Mouse (Mus musculus) G1E (cell line): ENCODE results near the gene Plcb4. TPM values are rescaled to one million over a fixed set of nuclear protein-coding genes. Genes with fewer than 3 reads are reported as not detected.

Experiments used
- ATAC-seq: 2 replicates; pipeline ENCODE4 v1.8.0; 2016; ENCODE audit warnings: mild to moderate bottlenecking; ENCODE audit not compliant: insufficient number of reproducible peaks, poor library complexity, low FRiP score, severe bottlenecking; ENCODE audit errors: extremely low read depth
- DNase-seq: peaks from one replicate; pipeline ENCODE4 v3.0.0; 2012; ENCODE audit warnings: low spot score
- H3K27me3 ChIP-seq: 2 replicates; pipeline ENCODE4 v1.6.1; 2012; ENCODE audit warnings: mild to moderate bottlenecking, low read length, inconsistent platforms; ENCODE audit not compliant: insufficient read depth
- H3K36me3 ChIP-seq: replicated peaks from 2 replicates; pipeline ENCODE3; 2012; ENCODE audit warnings: mild to moderate bottlenecking, inconsistent platforms
- H3K4me1 ChIP-seq: 2 replicates; pipeline ENCODE4 v1.6.1; 2012; ENCODE audit warnings: low read depth, low read length, inconsistent platforms, mixed read lengths; ENCODE audit not compliant: insufficient read depth
- H3K4me3 ChIP-seq: 2 replicates; pipeline ENCODE4 v1.5.1; 2012; ENCODE audit warnings: low read depth, mild to moderate bottlenecking, inconsistent platforms, low read length, moderate library complexity, mixed read lengths
- H3K9me3 ChIP-seq: replicated peaks from 2 replicates; pipeline ENCODE4 v1.6.1; 2012; ENCODE audit warnings: inconsistent platforms
- CTCF ChIP-seq: IDR thresholded peaks from 2 replicates; pipeline ENCODE4 v1.5.1; 2012; ENCODE audit warnings: low read depth, low read length, inconsistent platforms, mixed read lengths
- GATA1 ChIP-seq: IDR thresholded peaks from 2 replicates; pipeline ENCODE4 v1.6.1; 2012; ENCODE audit warnings: borderline replicate concordance, low read length, inconsistent platforms, mixed read lengths
- GATA2 ChIP-seq: IDR thresholded peaks from 2 replicates; pipeline ENCODE4 v1.6.1; 2012; ENCODE audit warnings: low read depth, low read length, inconsistent platforms, borderline replicate concordance
- POLR2AphosphoS5 ChIP-seq: IDR thresholded peaks from 2 replicates; pipeline ENCODE4 v1.6.1; 2012; ENCODE audit warnings: low read depth, low read length, inconsistent platforms; ENCODE audit not compliant: insufficient replicate concordance
- TAL1 ChIP-seq: conservative IDR thresholded peaks from 2 replicates; pipeline ENCODE4 v1.6.1; 2012; ENCODE audit warnings: low read depth, low read length, inconsistent platforms, mixed read lengths
- polyA plus RNA-seq: library from polyadenylated mRNA; stranded (reverse); fragments of >175 nt; gene quantifications from 2 replicates; pipeline ENCODE4 v1.2.3, GENCODE M21; 2012
- total RNA-seq, 2 experiments: library from RNA; stranded (forward) in 1 of 2; stranded (reverse) in 1 of 2; fragments of 200-1000 nt in 1 of 2; fragments of >200 nt in 1 of 2; fragmentation: Nextera tagmentation in 1 of 2; gene quantifications; 2 replicates each; pipeline ENCODE4 v1.2.3; 2014 to 2017

The Plcb4 gene
- not detected in 2 replicates for total RNA-seq (2014; fragmentation: Nextera tagmentation)
- total RNA-seq (2017), result 0.23 and 0.27 TPM in 2 replicates
- polyA plus RNA-seq, result not detected in 2 replicates

DNA sequence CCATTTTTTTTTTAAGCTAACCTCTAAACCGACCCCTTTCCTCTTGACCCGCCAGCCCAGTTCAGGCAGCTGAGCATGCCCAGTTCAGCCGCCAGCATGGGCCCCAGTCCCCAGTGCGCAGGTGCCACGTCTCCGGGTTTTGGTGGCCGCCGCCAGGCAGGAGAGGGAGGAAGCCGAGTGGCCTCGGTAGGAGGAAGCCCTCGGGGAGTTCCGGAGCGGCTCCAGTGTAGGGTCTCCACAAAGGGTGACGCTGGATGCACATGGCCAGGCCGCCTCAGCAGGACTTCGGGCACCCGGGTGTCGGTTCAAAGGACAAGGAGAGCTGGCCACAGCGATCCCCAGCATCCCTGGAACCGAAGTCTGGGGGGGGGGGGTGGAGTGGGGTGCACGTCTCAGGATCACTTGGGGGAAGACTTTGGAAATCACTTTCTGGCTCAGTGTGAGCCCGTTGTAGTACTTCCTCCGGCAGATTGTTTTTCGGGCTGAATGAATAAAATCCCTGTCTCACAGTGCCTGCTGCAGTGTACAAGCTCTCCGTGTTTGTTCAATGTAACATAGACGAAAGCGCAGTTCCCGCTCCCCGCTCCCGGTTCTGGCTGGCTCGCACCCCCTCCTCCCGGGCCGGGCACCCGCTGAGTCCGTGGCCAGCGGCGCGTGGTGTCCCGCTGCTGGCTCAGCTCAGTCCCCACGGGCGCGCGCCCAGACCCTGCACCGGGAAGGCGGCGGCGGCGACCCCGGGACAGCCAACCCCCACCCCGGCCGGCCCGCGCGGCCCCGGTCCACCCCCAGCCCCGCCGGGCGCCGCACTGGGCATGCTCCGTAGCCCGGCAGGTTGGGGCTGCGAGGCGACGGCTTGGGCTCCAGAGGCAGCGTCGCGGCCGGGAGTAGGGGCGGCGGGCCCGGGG, at the start of gene Plcb4:
Gene Plcb4 (plus strand): TSS at position 526 of the 905 bp plus-strand sequence.
- H3K4me3 ChIP-seq, result no peak within 1 kb of the TSS; the same call in 1 of the 2 replicates
- DNase-seq, result no peak
- ATAC-seq, result no peak

DNA sequence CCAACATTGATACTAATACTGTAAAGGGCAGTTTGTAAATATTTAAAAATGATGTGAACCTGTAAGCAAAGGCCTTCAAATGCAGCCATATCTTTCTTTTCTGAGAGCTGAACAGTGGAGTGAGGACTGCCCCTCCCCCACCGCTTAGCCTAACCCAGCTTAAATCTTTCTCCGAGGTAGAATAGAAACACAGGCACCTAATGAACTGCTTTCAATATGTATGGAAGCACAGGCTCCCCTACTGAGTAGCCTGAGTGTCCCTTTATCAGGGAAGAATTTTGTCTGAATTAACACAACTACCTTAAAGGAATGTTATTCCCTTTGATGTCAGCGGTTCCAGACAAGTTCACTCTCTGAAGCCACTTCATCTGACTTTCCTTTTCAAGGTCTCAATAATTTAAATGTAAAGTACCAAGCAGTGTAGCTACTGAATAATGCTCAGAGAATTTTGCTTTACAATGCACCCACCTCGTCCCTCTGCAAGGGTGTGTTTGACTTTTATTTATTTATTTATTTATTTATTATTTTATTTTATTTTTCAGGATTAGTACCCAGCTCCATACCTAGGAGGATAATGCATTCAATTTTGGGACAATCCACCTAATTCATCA, 44.1 kb upstream of the Plcb4 start:
- ATAC-seq (no peak), DNase-seq (no peak)
- TF ChIP-seq GATA2 (no peak), TAL1 (no peak), POLR2AphosphoS5 (no peak), CTCF (no peak), GATA1 (no peak)
- Histone ChIP-seq H3K27me3 (no peaks in the 10 kb centered on the region), H3K4me3 (no peak overlapping the region), H3K36me3 (no peaks in the 10 kb centered on the region), H3K9me3 (peaks cover 19% of the 10 kb centered on the region), H3K4me1 (no peaks in the 10 kb centered on the region)

More for the DNA sequence above, at the start of gene Plcb4:
- Histone ChIP-seq H3K27me3 (no peaks in the 10 kb centered on the region), H3K36me3 (no peaks in the 10 kb centered on the region), H3K9me3 (peaks cover 42% of the 10 kb centered on the region), H3K4me1 (no peaks in the 10 kb centered on the region)
- TF ChIP-seq TAL1 (no peak), POLR2AphosphoS5 (no peak), GATA1 (no peak), GATA2 (no peak), CTCF (no peak)

DNA sequence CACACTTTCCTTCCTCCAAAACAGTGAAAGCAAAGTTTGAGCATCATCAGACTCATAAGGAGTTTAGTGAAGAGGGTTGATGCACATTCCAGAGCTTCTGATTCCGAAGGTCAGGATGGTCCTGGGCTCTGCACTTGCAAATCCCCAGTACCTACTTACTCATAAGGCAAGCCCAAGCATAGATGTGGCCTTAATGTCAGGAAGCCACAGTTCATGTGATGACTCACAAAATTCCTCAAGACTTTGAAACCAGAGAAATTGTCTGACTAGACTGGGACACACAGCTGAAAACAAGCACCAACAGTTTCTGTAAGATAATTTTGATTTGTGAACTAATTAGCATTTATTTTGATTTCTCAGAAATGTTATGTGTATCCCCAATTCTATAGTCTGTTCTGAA, 42.7 kb upstream of the Plcb4 start:
- no peak for ATAC-seq
- TF ChIP-seq CTCF, result no peak
- TF ChIP-seq POLR2AphosphoS5, result no peak
- no peak for TF ChIP-seq TAL1
- TF ChIP-seq GATA1, result no peak
- no peak for TF ChIP-seq GATA2
- Histone ChIP-seq H3K4me3 (no peak overlapping the region), H3K27me3 (no peaks in the 10 kb centered on the region), H3K9me3 (peaks cover 26% of the 10 kb centered on the region), H3K4me1 (no peaks in the 10 kb centered on the region), H3K36me3 (no peaks in the 10 kb centered on the region)
- DNase-seq, result no peak

DNA sequence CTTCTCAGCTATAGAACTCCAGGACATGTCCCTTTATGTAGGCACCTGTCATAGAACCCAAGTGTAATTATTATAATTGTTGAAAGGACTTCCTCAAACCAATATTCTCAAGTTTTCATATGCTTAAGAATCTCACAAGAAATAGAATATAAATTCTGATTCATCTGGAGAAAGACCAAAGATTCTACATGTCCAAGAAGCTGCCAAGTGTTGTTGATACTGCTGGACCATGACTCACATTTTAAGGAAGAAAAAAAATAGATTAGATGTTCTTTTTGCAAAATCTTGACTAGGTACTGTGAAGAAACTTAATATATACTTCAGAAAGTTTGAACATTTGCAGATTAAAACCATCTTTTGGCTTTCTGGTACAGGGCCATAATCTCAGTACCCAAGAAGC, 40.3 kb upstream of the Plcb4 start:
- Histone ChIP-seq H3K4me1 (no peaks in the 10 kb centered on the region), H3K4me3 (no peak overlapping the region), H3K9me3 (peaks cover 27% of the 10 kb centered on the region), H3K36me3 (no peaks in the 10 kb centered on the region), H3K27me3 (no peaks in the 10 kb centered on the region)
- DNase-seq, result no peak
- TF ChIP-seq POLR2AphosphoS5 (no peak), TAL1 (no peak), CTCF (no peak), GATA1 (no peak), GATA2 (no peak)
- ATAC-seq, result no peak

- Histone ChIP-seq H3K36me3 (no peaks in the 10 kb centered on the region), H3K4me1 (no peaks in the 10 kb centered on the region), H3K9me3 (peaks cover 30% of the 10 kb centered on the region), H3K4me3 (no peak overlapping the region), H3K27me3 (no peaks in the 10 kb centered on the region)
- no peak for DNase-seq
- TF ChIP-seq POLR2AphosphoS5, result no peak
- TF ChIP-seq CTCF, result no peak
- ATAC-seq, result no peak
These were observed 38.9 kb upstream of the Plcb4 start for GRCm38 (mm10) chr2:135619956-135620355.

DNA sequence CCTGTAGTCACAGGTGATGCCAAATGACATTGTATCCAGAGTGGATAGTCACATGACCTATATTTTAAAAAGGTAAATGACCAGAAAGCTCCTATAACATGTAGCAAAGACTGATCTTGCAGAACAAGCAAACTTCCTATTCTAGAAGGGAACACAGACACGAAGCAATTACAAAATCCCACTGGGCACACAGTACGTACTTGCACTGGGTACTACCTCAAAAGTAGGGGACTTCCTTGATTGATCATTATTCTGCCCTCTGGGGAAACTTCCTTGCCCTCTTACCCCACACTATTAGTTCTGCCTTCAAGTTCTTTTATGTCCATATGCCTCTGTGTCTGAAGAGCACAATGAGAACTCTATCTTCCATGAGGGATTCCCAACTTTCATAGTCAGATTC, 31.0 kb upstream of the Plcb4 start:
- Histone ChIP-seq H3K4me3 (no peak overlapping the region), H3K36me3 (no peaks in the 10 kb centered on the region), H3K9me3 (peaks cover 10% of the 10 kb centered on the region), H3K27me3 (no peaks in the 10 kb centered on the region), H3K4me1 (no peaks in the 10 kb centered on the region)
- no peak for TF ChIP-seq CTCF
- TF ChIP-seq POLR2AphosphoS5, result no peak
- no peak for TF ChIP-seq TAL1
- no peak for TF ChIP-seq GATA2
- TF ChIP-seq GATA1, result no peak
- no peak for ATAC-seq
- no peak for DNase-seq
